Mouse (Mus musculus): ENCODE data around the gene Catsperz.

Catsperz gene

DNA sequence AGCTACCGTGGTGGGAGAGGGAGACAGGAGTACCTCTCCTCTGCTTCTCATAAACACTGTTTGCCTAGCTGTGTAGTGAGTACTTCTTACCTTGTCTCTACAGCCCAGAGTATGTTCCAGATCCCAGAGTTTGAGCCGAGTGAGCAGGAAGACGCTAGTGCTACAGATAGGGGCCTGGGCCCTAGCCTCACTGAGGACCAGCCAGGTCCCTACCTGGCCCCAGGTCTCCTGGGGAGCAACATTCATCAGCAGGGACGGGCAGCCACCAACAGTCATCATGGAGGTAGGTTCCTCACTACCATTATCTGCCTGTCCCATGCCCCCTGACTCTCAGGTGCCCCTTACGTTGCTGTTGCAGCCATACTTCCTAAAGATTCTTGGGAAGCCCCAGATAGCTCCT is 17.6 kb upstream of the Catsperz start:
- DNase-seq = no peak

- DNase-seq = peak; percentile 89
These were observed 17.1 kb upstream of the Catsperz start, which contains the start of gene Gpr137 for GRCm38 (mm10) chr19:6942249-6942691. Gene Gpr137, minus strand, starts transcription at chr19:6942480.

DNA sequence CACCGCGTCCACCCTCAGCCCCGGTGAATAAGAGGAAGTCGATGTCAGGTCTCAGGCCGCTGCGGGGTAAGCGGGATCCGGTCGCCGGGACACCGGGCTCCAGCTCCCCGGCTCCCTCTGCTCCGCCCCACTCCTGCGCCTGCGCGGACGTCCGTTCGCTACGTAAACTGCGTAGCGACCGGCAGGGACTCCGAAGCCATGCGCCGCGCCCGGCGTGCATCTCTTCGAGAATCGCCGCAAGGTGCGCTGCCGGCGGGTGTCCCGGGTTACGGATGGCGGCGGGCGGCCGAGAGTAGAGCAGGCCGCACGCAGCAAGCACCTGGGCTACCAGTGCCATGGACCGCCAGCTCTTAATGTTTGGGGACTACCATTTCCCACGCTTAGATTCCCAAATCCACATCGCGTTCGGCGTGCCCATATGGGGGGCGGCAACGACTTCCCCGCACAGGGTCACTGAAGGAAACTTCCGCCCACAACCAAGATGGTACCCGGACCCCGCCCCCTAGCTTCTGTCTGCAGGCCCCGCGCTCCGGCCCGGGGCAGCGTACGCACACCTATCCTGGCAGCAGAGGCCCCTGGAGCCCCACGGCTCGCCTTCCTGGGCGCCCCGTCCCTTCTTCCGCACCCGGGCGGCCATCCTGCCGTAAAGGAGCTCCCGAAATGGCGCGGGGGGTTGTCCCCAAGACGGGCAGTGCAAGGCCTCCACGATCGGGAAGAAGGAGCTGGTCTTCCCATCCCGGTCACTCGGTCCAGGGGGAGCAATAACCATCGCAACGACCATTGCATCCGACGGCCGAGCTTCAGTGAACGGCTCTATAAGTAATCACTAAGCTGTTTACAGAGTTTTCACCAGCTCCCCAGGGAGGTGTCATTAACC is 16.4 kb upstream of the Catsperz start, which contains the start of gene Bad:
Bad (plus strand) TSS at position 490 of the 877 bp plus-strand sequence.
- peak; percentile 94 for DNase-seq

- peak; percentile 21 for DNase-seq
These were observed 15.5 kb upstream of the Catsperz start for GRCm38 (mm10) chr19:6940396-6941351.

DNA sequence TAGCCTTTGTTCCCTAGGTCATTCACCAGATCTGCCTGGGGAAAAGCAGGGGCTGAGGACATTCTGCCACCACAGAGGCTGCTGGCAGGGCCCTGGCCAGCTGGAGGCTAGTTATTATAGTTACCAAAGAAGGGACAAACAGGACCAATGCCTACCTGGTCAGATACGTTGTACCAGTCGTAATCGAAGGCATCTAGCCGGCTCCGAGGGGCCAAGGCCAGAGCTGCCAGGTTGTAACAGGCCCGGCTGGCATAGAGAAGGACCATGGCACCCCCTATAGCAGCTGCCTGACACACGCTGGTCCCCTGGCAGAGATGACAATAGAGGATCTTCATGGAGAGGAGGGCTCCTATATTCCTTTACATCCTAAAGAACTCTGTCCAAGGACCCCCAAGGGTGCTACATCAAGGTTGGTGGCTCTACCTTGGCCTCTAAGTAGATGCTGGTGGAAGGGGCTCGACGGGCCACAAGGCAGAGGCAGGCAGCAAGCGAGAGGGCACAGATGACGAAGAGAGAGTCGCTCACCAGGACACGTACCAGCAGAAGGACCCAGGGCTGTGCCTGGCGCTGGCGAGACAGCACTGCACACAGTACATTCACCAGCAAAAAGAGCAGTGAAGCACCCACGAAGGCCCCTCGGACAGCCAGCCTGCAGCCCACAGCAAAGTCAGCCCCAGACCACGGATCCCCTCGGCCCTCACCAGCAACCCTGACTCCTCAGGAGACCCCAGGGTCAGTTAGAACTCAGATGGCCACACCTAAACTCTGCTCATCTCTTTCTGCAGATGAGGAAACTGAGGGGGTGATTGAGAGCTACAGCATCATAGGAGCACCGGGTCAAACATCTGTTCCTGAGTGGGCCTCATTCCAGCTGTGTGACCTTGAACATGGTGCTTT is 14.2 kb upstream of the Catsperz start:
- DNase-seq = no peak

DNA sequence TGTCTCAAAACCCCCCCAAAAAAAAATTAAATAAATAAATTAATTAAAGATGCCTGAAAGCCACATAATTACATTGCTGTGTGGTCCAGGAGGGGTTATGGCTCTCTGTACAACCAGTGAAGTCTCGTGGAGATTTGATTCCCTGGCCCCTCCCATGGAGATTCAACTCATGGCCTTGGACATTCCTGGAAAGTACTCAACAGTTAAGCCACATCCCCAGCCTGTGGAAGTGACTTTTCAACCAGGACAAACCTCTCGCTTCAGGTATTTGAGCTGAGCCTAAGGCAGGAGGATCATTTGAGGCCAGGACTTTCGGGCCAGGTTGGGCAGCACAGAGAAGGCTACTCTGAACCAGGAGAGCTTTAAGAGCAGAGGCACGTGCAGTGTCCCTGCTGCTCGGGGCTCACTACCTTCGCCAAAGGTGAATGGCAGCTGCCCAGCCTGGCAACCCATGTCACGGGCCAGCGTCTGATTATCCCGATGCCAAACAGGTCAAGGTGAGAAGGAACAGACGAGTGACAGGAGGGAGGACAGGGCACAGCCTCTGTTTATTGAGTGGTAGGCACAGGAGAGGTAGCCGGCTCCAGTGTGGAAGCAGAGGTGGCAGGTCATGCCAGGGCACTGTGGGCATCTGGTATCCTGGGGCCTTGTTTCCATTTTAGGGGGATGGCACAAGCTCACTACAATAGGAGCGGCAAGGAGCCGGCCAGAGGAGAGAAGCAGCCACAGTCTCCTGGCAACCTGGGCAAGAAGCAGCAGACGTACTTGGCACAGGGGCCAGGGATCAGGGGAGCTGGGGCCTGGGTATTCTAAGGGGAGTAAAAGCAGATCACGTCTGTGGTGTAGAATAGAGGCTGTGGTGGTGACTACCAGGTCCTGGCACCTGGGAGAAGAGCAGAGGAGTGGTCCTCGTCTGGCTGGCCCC is 12.6 kb upstream of the Catsperz start:
- DNase-seq = peak; percentile 4

DNA sequence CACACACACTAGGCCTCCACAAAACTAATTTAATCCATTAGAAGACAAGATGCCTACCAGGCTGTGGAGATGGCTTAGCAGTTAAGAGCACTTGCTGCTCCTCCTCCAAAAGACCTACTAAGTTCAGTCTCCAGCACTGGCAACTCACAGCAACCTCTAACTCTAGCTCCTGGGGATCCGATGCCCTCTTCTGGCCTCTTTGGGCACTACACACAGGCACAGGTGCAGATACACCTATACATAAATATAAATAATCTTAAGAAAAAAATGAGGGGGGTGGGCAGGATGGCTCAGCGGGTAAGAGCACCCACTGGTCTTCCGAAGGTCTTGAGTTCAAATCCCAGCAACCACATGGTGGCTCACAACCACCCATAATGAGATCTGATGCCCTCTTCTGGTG is 11.1 kb upstream of the Catsperz start:
- no peak for DNase-seq

DNA sequence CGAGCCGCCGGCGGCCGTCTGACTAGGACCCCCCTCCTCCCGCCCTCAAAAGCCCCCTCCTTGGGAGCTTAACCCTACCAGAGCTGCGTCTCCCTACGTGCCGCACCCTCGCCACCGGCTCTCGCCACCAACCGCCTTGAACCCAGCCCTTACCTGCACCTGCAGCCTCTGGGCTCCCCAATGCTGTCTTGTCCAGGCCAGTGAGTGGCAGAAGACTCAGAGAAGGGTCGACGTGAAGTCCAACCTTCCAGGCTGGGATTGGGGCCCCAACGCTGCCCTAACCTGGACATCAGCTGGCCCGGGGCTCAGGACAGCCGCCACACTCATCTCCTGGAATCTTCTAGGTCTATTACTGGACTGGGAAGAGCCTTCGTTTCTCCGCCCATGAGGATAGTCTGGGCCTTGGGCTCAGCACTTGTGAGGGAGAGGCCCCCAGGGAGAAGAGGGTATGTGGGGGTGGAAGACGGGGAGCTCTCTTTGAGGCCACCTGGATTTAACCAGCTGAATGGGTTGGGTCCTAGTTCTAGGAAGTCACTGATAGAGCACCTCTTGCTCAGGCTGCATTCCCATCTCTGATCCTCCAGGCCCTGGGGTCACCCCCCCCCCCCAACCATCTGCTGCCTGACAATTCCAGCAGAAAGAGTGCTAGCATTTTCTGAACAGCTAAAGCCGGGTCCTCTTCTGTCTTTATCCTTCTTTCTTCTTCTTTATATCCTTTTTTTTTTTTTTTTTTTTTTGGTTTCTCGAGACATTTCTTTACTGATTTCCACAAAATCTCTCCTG is 9.2 kb upstream of the Catsperz start, which contains the start of gene Kcnk4:
Kcnk4 (minus strand) TSS at position 321 of the 783 bp plus-strand sequence.
- no peak for DNase-seq

DNA sequence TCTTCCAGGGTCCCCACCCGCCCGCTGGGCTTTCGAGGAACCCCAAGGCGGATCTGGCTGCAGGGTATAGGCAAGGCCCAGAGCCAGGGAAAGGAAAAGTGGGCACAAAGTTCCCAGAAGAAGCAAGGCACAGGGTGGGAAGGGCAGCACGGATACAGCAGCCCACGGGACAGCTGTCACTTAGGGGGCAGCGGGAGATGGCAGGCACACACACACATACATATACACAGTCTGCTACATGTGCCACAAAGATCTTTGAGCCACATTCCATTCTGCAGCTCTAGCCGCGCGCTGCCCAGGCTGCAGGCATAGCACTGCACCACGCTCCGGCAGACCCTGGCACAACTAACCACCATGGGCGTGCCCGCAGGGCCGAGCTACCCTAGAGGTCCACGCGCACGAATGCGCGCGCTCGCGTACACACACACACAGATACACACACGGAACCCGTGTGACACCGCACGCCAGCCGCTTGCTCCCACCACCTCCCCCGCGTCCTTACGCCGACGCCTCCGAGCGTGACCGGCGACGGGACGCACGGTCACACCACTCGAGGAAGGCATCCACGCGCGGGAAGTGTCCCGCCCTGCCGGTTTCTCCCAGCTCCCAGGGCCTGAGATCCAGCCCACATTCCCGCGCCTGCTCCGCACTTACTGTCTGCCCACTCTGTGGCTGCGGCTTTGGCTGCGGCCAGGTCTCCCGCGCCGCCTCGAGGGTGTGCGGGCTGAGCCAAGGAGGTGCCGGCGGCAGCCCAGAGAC is 8.4 kb upstream of the Catsperz start:
- DNase-seq = peak; percentile 65

GRCm38 (mm10) chr19:6933102-6933435 is 7.9 kb upstream of the Catsperz start:
- DNase-seq = no peak

DNA sequence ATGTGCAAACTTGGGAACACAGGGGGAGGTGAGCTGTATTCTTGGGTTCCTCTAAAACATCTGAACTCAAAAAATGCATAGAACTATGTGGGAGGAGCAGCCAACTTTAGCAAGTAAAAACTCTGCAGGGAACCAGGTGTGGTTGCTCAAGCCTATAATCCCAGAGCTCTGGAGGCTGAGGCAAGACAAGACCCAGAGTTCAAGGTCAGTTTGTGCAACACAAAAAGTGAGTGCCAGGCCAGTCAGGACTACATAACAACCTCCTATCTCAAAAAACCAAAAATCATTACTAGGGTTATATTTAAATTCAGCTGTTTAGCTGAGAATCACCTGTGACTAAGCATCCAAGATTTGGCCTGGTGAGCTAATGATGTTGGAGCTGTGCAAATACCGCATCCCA is 6.8 kb upstream of the Catsperz start:
- no peak for DNase-seq

DNA sequence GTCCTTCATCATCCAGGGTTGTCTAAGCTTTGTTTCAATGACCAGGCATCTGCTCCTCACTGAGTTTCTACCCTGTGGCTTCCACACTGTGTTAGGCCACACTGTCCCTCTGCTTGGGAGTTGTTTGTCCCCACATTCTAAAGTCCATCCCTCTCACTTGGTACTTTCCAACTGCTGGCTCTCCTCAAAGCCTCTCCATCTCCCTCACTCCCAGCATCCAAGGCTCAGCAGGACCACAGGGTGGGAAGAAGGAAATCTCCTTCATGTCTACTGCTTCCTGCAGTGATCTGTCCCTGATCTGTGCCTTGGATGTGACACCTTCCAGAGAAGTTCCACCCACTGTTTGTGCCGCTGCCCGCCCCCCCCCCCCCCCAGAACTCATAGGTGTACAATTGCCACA is 5.8 kb upstream of the Catsperz start:
- DNase-seq = no peak

GRCm38 (mm10) chr19:6928080-6928479 is 2.9 kb upstream of the Catsperz start:
- DNase-seq = no peak

GRCm38 (mm10) chr19:6926559-6927255 is 1.5 kb upstream of the Catsperz start:
- no peak for DNase-seq

DNA sequence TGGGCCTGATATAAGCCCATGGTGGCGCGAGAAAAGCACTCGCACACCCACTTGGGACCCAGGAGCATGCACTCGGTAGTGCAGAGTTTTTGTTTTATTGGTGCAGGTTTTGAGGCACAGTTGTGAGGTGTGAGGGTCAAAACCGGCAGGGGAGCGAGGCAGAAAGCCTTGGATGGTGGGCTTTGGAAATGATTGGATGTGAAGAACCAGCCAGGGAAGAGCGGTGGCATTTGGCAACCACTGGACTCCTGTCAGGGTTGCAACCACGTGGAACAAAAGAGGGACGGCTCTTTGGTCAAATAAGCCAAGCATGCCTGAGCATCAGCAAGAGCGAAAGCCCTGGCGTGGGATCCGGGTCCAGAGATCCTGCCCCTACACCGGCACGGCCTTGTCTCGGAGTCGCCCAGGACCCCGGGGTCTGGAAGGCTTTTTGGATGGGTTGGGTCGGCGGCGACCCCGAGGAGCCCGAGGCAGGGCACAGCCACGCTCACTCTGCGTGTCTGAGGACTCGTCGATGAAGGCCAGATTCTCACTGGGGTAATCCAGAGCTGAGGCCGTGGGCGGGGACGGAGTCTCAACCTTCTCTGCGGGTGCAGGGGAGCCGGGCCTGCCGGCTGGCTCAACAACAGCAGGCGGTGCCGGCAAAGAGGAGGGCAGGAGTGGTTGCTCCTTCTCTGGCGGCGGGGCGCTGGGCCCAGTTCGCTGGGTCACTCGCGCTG is 590 bp upstream of the Catsperz start:
- no peak for DNase-seq

- peak; percentile 90 for DNase-seq
These were observed 496 bp downstream of the Catsperz start for GRCm38 (mm10) chr19:6924461-6925306.
